Mouse (Mus musculus) heart, adult 8-10 months (tissue): ENCODE results near the gene Pex11g. TPM values are rescaled to one million over a fixed set of nuclear protein-coding genes. Genes with fewer than 3 reads are reported as not detected.

Experiments
- DNase-seq: peaks from one replicate; pipeline ENCODE4 v3.0.0; 2022; ENCODE audit warnings: low spot score
- total RNA-seq, 4 experiments: library from RNA; stranded (reverse); gene quantifications; 2 replicates each; pipeline ENCODE4 v1.2.4; 2022

The Pex11g gene
- 1 to 10 TPM; 2.6 to 4.7 (median 4.1) TPM for total RNA-seq

DNA sequence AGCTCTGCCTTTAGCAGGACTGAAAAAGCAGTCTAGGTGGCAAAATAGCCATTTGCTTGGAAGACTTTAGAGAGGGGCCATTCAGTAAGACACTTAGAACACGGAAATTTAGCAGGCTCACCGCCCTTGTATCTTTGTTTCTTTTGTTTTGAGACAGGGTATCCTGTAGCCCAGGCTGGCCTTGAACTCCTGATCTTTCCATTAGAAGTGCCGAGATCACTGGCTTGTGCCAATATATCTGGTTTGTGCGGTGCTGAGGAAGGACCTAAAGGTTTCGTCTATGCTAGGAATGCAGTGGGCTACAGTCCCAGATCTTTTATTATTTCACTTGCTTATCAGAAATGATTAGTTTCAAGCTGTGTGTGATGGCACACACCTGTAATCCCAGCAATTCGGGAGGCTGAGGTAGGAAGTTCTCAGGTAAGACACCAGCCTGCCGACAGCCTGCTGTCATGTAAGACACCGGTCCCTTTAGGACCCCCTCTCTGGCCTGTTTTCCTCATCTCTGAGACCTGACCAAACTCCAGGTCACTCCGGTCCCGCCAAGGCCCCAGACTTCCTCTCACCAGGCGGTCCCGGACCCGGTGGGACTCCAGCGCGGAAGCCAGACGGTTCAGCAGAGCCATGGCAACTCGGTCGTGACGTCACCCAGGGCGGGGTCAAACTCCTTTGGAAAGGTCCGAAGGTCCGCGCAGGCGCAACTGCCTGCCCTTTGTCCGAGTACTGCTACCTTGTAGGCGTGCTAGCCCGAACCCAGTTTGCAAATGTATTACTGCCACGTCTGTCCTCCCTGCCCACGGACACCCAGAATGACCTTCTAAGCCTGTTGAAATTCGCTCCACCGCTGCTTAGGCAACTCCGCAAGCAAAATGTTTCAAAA, at the start of gene Pex11g:
TSS of gene Pex11g (minus strand) at position 675 of the 880 bp plus-strand sequence.
- DNase-seq = peak; percentile 98

- DNase-seq = peak; percentile 47
These were observed 49.6 kb upstream of the Pex11g start for GRCm38 (mm10) chr8:3517117-3517495.

DNA sequence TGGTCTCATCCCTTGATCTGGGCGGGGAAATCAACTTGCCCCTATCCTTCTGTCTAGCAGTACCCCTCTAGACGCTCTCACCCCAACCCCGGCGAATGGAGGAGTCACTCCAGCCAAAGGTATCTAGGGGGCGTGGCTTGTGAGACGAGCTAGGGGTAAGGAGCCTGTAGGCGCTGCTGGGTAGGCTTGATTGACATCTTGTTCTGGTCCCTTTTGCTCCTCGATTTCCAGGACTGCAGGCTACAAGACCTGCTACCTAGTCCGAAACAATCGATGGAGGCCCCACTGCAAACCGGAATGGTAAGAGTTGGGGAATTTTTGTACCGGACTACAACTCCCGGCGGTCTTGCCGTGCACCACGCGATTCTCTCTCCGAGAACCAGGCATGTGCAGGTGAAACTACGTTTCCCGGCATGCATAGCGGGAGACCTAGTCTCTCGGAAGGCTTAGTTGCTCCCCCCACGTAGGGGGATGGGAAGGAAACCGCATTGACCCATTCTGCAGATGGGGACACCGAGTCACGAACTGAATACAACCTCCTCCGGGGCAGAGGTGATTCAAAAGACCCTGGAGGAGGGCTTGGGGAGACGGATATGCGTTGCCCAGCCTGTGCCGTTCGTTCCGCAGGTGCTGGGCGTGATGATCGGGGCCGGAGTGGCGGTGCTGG, 49.1 kb upstream of the Pex11g start:
- DNase-seq = peak; percentile 94

DNA sequence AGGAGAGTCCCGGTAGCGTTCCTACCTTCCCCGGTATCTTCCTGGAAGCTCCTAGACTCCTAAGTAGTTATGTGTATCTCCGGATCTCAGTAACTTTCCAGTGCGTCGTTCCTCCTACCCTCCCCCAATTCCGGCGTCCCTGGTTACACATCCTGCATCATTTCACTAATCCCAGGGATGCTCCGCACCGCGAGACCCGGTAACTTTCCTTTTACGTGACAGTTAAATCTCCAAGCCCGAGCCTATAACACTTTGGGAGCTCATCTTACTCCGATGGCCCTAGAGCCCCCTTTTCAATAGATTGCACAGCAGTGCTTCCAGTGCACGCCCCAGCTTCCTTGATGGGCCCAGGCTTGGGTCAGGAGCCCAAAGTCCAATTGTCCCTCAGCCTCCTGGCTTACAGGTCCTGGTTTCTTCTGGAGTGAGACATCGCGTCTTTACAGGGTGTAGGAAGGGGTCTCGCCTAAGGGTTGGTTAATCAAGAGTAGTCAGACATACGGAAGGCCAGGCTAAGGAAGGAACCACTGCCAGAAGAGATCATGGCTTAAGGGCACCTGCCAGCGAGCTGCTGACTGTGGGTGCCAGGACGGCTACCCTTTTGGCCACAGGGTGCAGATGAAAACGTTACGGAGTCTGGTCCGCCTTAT, 48.4 kb upstream of the Pex11g start:
- DNase-seq = peak; percentile 48

GRCm38 (mm10) chr8:3515260-3515671, 47.8 kb upstream of the Pex11g start, which contains the start of gene Pnpla6:
TSS of gene Pnpla6 (plus strand) at chr8:3515384.
- peak; percentile 92 for DNase-seq

GRCm38 (mm10) chr8:3514681-3515247, 47.3 kb upstream of the Pex11g start:
- DNase-seq = peak; percentile 13

DNA sequence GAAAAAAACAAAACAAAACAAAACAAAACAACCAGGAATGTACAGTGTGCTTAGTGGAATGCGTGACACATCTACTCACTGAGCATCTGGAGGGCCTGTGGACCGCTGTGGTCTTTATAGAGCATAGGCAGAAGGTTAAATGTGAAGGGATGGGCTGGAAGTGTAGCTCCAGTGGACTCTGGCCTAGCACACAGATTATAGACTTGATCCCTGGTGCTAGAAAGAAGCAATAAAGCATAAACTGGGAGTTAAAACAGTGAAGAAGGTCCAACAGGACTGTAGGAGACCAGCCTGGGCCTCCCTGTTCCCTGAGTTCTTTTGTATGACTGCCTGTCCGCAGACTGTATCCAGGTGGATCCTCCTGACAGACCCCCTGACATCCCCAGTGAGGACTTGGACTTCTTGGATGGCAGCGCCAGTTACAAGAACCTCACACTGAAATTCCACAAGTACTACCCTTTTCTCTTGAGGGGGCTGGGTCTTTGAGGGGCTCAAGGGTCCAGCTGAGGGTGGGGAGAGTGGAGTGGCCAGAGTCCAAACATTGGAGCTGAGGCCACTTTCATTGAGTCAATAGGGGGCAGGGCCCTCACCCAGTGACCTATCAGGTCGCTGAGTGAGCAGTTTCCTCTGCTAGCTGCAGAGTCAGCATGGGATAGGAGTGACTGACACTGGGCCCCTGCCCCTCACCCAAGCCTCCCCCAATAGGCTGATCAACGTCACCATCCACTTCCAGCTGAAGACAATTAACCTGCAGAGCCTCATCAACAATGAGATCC, 40.7 kb upstream of the Pex11g start:
- no peak for DNase-seq

GRCm38 (mm10) chr8:3502217-3502616, 34.7 kb upstream of the Pex11g start:
- DNase-seq = no peak

DNA sequence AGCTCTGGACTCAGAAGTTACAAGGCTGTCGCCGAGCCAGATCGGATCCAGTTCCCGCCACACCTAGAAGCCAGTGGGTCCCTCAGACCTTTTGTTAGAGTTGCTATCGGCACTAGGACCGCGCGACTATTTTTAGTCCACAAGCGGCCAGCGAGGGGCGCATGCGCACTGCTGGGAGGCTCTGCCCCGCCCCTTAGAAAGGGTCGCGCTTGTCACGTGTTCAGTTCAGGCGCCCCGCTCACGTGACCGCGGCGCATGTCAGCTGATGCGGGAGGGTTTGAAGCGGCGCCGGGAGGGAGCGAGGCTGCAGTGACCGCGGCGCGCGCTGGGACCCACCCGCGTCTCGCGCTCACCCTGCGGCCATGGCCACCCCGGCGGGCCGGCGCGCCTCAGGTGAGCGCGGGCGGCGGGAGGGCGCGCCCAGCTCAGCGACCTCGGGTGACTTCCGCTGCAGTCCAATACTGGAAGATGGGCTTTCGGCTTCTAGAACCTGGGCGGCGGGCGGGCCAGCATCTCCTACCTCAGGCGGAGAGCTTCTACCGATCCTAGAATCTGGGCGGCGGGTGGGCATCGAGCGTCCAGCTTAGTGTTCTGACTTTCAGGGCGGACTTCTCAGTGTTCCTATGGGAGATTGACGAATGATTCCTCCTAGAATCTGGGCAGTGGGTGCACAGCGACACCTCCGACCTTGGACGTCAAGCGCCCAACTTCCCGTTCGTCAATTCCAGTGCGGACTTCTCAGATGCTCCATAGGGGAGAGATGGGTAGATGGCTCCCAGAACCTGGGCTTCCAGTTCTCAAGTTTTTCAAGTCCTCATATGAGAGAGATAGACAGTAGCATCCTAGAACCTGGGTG, 33.0 kb upstream of the Pex11g start, which contains the start of gene Mcoln1:
TSS of gene Mcoln1 (plus strand) at position 223 of the 856 bp plus-strand sequence.
- peak; percentile 98 for DNase-seq

DNA sequence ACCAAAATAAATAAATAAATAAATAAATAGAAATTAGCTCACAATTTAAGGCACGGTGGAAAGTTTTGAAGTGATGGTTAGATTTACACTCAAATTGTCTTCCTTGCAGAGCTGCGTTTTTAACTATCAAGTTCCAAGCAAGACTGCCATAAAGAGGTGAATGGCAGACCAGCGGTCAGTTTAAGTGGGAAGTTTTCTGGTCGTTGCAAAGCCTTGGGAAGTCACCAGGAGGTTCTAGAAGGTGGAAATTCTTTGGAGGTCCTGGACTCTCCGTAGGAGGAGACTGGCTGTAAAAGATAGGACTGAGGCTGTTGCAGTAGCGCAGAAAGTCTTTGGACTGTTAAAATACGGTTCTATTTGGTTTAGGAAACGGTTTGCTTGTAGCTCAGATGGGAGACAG, 32.3 kb upstream of the Pex11g start:
- DNase-seq = no peak

- no peak for DNase-seq
These were observed 31.1 kb upstream of the Pex11g start for GRCm38 (mm10) chr8:3498583-3498982.

- no peak for DNase-seq
These were observed 28.9 kb upstream of the Pex11g start for GRCm38 (mm10) chr8:3496428-3496748.

GRCm38 (mm10) chr8:3495578-3496427, 28.3 kb upstream of the Pex11g start:
- no peak for DNase-seq

- no peak for DNase-seq
These were observed 26.3 kb upstream of the Pex11g start for GRCm38 (mm10) chr8:3493845-3494208.

- peak; percentile 40 for DNase-seq
These were observed 25.7 kb upstream of the Pex11g start, which contains the start of gene Zfp358 for GRCm38 (mm10) chr8:3492901-3493844. TSS of gene Zfp358 (plus strand) at chr8:3493138.

- no peak for DNase-seq
These were observed 17.7 kb upstream of the Pex11g start for GRCm38 (mm10) chr8:3485192-3485591.

GRCm38 (mm10) chr8:3483546-3483945, 16.1 kb upstream of the Pex11g start:
- no peak for DNase-seq

DNA sequence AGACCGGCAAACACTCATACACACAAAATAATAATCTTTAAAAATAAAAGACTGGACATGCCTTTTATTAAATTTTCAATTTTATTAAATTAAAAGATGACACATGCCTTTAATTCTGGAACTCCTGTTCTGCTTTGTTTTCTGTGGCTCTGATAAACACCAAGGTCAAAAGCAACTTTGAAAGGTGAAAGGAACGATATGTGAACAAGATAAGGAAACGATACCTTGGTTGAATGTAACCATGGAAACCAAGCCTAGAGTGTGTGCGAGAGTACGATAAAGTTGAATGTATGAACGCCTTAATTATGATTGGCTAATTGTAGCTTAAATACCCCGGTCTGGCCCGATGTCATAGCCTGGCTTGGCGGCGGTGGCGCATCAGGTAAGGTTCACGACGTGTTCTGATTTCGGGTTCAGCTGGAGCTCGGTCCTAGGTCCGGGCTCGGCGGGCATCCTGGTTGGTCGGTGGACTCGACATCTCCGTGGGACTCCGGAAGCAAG, 14.8 kb upstream of the Pex11g start:
- DNase-seq = no peak
